Mouse (Mus musculus): ENCODE data around the gene Gripap1. TPM values are rescaled to one million over a fixed set of nuclear protein-coding genes. Genes with fewer than 3 reads are reported as not detected.

Gripap1 gene
- total and polyA plus RNA-seq, 2 experiments from 2014 or later = 28.3 to 61.1 TPM

DNA sequence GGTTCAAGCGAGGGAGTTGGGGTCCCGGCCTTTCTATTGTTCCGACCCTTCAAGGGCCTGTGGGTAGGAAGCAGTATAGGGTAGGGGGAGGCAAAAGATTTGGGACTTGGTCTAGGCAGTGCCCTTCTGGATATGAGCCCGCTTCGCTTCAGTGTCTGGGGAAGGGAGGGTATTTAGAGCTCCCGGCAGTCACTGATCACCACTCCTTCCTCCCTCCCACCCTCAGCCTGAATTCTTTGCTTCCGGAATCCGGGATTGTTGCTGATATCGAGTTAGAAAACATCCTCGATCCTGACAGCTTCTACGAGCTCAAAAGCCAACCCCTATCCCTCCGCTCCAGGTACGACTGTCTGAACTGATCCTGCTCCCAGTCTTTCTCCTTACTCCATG lies 24.3 kb upstream of the Gripap1 start:
- no peaks in the 10 kb centered on the region for H3K36me3 ChIP-seq (ENCODE audit: insufficient read depth, low read length)
- peak overlapping the region; percentile 59 for H3K4me3 ChIP-seq (ENCODE audit: low read length)
- H3K9ac ChIP-seq (replicated peaks; ENCODE audit: low read length) = no peak overlapping the region
- no peak for TF ChIP-seq CTCF (IDR thresholded peaks at IDR 0.05; ENCODE audit: low read depth)
- WGBS = 39% methylated on average over 13 of the region's 13 CpGs
- H3K4me2 ChIP-seq (ENCODE audit: low read depth, low read length) = peak overlapping the region; percentile 63
- DNase-seq (ENCODE audit: low spot score) (peak; percentile 3), ATAC-seq (no peak)
- H3K27ac ChIP-seq = no peak overlapping the region
- H3K4me1 ChIP-seq (ENCODE audit: insufficient read depth, low read length) = no peaks in the 10 kb centered on the region
- H3K27me3 ChIP-seq (ENCODE audit: insufficient read depth, low read length) = no peaks in the 10 kb centered on the region
- H3K9me3 ChIP-seq (ENCODE audit: low read length) = no peaks in the 10 kb centered on the region

DNA sequence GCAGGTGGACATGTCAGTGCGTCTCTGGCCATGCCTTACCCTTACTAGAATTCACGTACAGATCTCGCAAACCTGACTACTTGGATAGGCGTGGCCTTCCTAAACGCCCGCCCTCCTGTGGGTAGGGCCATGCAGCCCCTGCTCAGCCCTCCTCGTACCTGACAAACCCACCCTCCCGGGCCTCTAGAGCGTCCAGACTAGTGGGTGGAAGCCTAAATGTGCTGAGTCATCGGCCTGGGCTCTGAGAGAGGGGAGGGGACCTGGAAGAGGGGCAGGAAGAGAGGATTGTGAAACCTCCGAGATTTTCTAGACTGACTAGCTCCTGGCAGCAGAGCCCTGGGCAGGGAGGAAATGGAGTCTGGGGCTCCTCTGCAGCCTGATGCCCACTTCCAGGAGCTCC lies 23.8 kb upstream of the Gripap1 start:
- H3K27ac ChIP-seq = no peak overlapping the region
- ATAC-seq = peak; percentile 30; the same call in 1 of the 2 replicates
- no peak for TF ChIP-seq CTCF (IDR thresholded peaks at IDR 0.05; ENCODE audit: low read depth)
- DNase-seq (ENCODE audit: low spot score) = peak; percentile 39
- H3K9ac ChIP-seq (replicated peaks; ENCODE audit: low read length) = no peak overlapping the region
- H3K4me2 ChIP-seq (ENCODE audit: low read depth, low read length) = peak overlapping the region; percentile 63
- H3K36me3 ChIP-seq (ENCODE audit: insufficient read depth, low read length) = peaks cover 3% of the 10 kb centered on the region; the same call in 1 of the 2 replicates
- H3K4me1 ChIP-seq (ENCODE audit: insufficient read depth, low read length) = no peaks in the 10 kb centered on the region
- H3K4me3 ChIP-seq (ENCODE audit: low read length) = peak overlapping the region; percentile 59
- WGBS = 23% methylated on average over 11 of the region's 11 CpGs
- no peaks in the 10 kb centered on the region for H3K9me3 ChIP-seq (ENCODE audit: low read length)
- no peaks in the 10 kb centered on the region for H3K27me3 ChIP-seq (ENCODE audit: insufficient read depth, low read length)

DNA sequence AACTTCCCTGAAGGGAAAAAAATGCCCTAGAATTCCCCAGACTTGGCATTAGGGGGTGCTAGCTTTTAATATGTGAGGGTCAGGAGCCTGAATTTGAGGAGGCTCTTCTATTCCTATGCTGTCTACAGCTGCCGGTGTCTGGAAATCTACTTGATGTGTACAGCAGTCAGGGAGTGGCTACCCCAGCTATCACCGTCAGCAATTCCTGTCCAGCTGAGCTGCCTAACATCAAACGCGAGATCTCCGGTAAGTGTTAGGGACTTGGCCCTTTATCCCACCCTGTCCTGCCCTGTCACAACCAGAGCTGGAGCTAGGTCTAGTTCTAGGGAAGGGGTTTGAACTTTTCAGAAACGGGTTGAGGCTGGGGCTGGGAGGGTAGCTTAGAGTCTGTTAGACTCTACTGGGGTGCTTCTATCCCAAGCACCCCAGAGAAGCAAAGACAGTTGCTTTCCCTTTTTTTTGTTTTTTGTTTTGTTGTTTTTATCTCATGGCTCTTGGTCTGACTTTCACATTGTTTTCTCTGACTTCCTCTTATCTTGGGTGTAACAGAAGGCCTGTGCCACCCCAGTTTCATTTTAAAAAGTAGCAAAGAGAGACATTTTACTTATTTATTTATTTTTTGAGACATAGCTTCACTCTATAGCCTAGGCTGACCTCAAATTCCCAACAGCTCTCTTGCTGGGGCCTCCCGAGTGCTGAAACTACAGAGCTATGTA lies 20.1 kb upstream of the Gripap1 start:
- H3K4me3 ChIP-seq (ENCODE audit: low read length) = no peak overlapping the region
- TF ChIP-seq CTCF (IDR thresholded peaks at IDR 0.05; ENCODE audit: low read depth) = no peak
- no peaks in the 10 kb centered on the region for H3K4me1 ChIP-seq (ENCODE audit: insufficient read depth, low read length)
- H3K36me3 ChIP-seq (ENCODE audit: insufficient read depth, low read length) = peaks cover 3% of the 10 kb centered on the region
- H3K4me2 ChIP-seq (ENCODE audit: low read depth, low read length) = no peak overlapping the region
- H3K27me3 ChIP-seq (ENCODE audit: insufficient read depth, low read length) = no peaks in the 10 kb centered on the region
- ATAC-seq (no peak), DNase-seq (ENCODE audit: low spot score) (no peak)
- H3K9ac ChIP-seq (replicated peaks; ENCODE audit: low read length) = no peak overlapping the region
- H3K9me3 ChIP-seq (ENCODE audit: low read length) = no peaks in the 10 kb centered on the region
- WGBS = 91% methylated on average over 7 of the region's 7 CpGs
- no peak overlapping the region for H3K27ac ChIP-seq

DNA sequence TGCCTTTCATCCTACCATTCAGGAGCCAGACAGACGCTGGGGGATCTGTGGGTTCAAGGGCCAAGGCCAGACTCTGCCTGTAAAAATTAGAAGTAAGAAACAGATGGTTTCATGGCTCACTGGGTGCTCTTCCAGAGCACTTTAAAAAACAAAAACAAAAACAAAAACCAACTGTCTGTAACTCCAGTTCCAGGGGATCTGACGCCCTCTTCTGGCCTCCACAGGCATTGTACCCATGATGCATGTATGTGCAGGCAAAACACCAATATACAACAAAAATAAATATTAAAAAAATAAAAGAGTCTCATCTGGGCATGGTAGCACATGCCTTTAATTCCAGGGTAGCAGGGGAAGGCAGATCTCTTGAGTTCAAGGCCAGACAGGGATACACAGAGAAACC lies 16.8 kb upstream of the Gripap1 start:
- WGBS = 47% methylated on average over 2 of the region's 2 CpGs
- Histone ChIP-seq H3K4me1 (ENCODE audit: insufficient read depth, low read length) (no peaks in the 10 kb centered on the region), H3K27me3 (ENCODE audit: insufficient read depth, low read length) (no peaks in the 10 kb centered on the region), H3K36me3 (ENCODE audit: insufficient read depth, low read length) (peaks cover 3% of the 10 kb centered on the region), H3K4me3 (ENCODE audit: low read length) (no peak overlapping the region), H3K4me2 (ENCODE audit: low read depth, low read length) (no peak overlapping the region), H3K9ac (replicated peaks; ENCODE audit: low read length) (no peak overlapping the region), H3K9me3 (ENCODE audit: low read length) (no peaks in the 10 kb centered on the region), H3K27ac (no peak overlapping the region)
- DNase-seq (ENCODE audit: low spot score) (peak; percentile 4), ATAC-seq (no peak)
- TF ChIP-seq CTCF (IDR thresholded peaks at IDR 0.05; ENCODE audit: low read depth) = peak; percentile 45

DNA sequence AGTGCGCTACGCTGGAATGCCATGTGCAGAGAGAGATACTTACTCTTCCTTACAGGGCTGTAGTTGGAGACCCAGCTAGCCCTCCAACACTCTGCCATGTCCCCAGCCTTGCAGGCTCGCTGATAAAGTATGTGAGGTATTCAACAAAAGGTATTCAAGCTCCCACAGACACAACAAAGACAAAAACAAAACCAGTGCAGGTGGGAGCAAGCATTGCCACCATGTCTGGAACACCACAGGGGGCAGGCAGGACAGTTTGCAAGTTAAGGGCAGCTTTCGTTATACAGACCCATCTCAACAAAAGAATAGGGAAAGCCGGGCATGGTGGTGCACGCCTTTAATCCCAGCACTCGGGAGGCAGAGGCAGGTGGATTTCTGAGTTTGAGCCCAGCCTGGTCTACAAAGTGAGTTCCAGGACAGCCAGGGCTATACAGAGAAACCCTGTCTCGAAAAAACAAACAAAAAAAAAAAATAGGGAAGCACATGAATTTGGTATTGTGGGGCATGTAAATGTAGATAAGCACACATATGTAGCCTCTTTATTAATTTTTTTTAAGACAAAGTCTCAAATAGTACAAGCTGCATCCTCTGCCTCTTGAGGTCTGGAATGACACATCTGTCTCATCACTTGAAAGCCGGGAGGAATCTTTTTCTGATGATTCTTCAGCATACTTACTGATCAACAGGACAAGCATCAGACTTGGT lies 13.9 kb upstream of the Gripap1 start:
- H3K36me3 ChIP-seq (ENCODE audit: insufficient read depth, low read length) = peaks cover 1% of the 10 kb centered on the region
- H3K4me3 ChIP-seq (ENCODE audit: low read length) = no peak overlapping the region
- no peak overlapping the region for H3K27ac ChIP-seq
- DNase-seq (ENCODE audit: low spot score) (no peak), ATAC-seq (no peak)
- no peak for TF ChIP-seq CTCF (IDR thresholded peaks at IDR 0.05; ENCODE audit: low read depth)
- H3K9ac ChIP-seq (replicated peaks; ENCODE audit: low read length) = no peak overlapping the region
- no peak overlapping the region for H3K4me2 ChIP-seq (ENCODE audit: low read depth, low read length)
- 67% methylated on average over 9 of the region's 9 CpGs for WGBS
- H3K4me1 ChIP-seq (ENCODE audit: insufficient read depth, low read length) = no peaks in the 10 kb centered on the region
- H3K9me3 ChIP-seq (ENCODE audit: low read length) = no peaks in the 10 kb centered on the region
- H3K27me3 ChIP-seq (ENCODE audit: insufficient read depth, low read length) = no peaks in the 10 kb centered on the region

DNA sequence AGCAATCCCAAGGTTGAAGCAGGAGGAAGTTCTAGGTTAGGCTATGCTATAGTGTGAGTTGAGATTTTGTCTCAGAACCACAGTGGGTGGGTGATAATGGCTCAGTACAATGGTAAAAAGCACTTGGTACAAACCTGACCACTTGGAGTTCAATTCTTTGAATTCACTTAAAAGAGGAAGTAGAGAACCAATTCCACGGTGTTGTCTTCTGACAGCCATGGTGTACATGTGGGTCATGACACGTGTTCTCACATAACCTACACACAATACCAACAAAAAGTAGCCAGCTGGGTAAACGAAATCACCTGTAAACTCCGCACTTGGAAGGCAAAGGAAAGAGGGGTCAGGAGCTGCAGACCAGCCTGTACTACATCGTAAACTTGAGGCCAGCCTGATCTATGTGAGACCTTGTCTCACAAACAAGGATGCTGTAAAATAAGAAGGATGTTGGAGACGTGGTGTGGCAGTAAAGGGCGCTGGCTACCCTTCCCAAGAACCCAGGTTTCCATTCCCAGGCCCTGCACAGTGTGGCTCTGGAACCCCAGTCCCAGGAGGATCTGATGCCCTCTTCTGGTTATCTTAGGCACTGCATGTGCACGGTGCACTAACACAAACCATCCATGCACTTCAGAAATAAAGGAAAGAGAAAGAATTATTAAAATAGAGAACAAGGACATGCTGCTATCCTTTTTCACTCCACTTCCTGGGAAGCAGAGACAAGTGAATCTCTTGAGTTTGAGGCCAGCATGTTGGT lies 13.1 kb upstream of the Gripap1 start:
- 53% methylated on average over 8 of the region's 8 CpGs for WGBS
- DNase-seq (ENCODE audit: low spot score) = peak; percentile 51
- H3K9me3 ChIP-seq (ENCODE audit: low read length) = no peaks in the 10 kb centered on the region
- no peaks in the 10 kb centered on the region for H3K27me3 ChIP-seq (ENCODE audit: insufficient read depth, low read length)
- no peak overlapping the region for H3K4me3 ChIP-seq (ENCODE audit: low read length)
- TF ChIP-seq CTCF (IDR thresholded peaks at IDR 0.05; ENCODE audit: low read depth) = peak; percentile 76
- no peak overlapping the region for H3K27ac ChIP-seq
- H3K4me2 ChIP-seq (ENCODE audit: low read depth, low read length) = no peak overlapping the region
- H3K4me1 ChIP-seq (ENCODE audit: insufficient read depth, low read length) = no peaks in the 10 kb centered on the region
- no peaks in the 10 kb centered on the region for H3K36me3 ChIP-seq (ENCODE audit: insufficient read depth, low read length)
- ATAC-seq = peak; percentile 67; the same call in 1 of the 2 replicates
- no peak overlapping the region for H3K9ac ChIP-seq (replicated peaks; ENCODE audit: low read length)

Measured in hindbrain, postnatal 0 days (tissue).